Comparison of ENCODE assay signal across 26 mouse cellular contexts in genomic region chr3:95730431-95730830, GRCm38 (mm10). TPM values are rescaled to one million over a fixed set of nuclear protein-coding genes. Genes with fewer than 3 reads are reported as not detected.
DNase-seq lines count a peak whose midpoint lies in the region; ATAC-seq and TF ChIP-seq lines count a peak whose summit lies in the region.
"Had no signal": no experiment of that assay in that cellular context is flagged by ENCODE, and none has a peak within 500 bp of the region (broad histone marks: within the 10 kb centered on the region; RNA-seq: fewer than 3 reads in every experiment).

No protein-coding gene starts in this region.

- no peak overlapping the region for H3K9ac ChIP-seq in kidney, embryonic 15.5 days
- H3K9ac ChIP-seq in kidney, embryonic 14.5 days (ENCODE audit: low read depth, low read length): no peak overlapping the region
- H3K9ac ChIP-seq in liver, postnatal 0 days (replicated peaks): no peak overlapping the region
- H3K9ac ChIP-seq: forebrain, postnatal 0 days; heart, embryonic 13.5 days; limb, embryonic 13.5 days; stomach, embryonic 15.5 days had no signal

- H3K27me3 ChIP-seq in kidney, embryonic 15.5 days: no peaks in the 10 kb centered on the region
- no peaks in the 10 kb centered on the region for H3K27me3 ChIP-seq in kidney, embryonic 14.5 days (ENCODE audit: control insufficient read depth, insufficient read depth, low read length)
- H3K27me3 ChIP-seq in midbrain, embryonic 10.5 days (ENCODE audit: low read depth, poor library complexity, severe bottlenecking): no peaks in the 10 kb centered on the region
- H3K27me3 ChIP-seq in liver, postnatal 0 days (ENCODE audit: insufficient read depth, low read length): no peaks in the 10 kb centered on the region
- H3K27me3 ChIP-seq: heart, embryonic 13.5 days; limb, embryonic 13.5 days; stomach, embryonic 15.5 days had no signal

- H3K4me1 ChIP-seq in kidney, embryonic 15.5 days: peaks cover 18% of the 10 kb centered on the region
- peaks cover 7% of the 10 kb centered on the region; the same call in 1 of the 2 replicates for H3K4me1 ChIP-seq in kidney, embryonic 14.5 days (ENCODE audit: control insufficient read depth, insufficient read depth, low read length)
- peaks cover 10% of the 10 kb centered on the region for H3K4me1 ChIP-seq in midbrain, embryonic 10.5 days
- H3K4me1 ChIP-seq in liver, postnatal 0 days (ENCODE audit: insufficient read depth): peaks cover 17% of the 10 kb centered on the region
- H3K4me1 ChIP-seq: limb, embryonic 13.5 days had no signal

- DNase-seq in adrenal gland, adult 2 months: peak; percentile 75
- no peak for DNase-seq in adrenal gland, postnatal 25 days
- DNase-seq in adrenal gland, postnatal 36 days: peak; percentile 59 to 61
- DNase-seq in embryo, embryonic 9.5 days (ENCODE audit: extremely low spot score): peak; percentile 37
- DNase-seq in midbrain, embryonic 10.5 days (ENCODE audit: low spot score): no peak
- DNase-seq in liver, postnatal 0 days: no peak
- DNase-seq: cerebellum, adult 8-10 months; cerebellum, postnatal 25 days; forebrain, postnatal 0 days; heart, adult 2 months; heart, postnatal 10 days; kidney, adult 8-10 months; kidney, postnatal 14 days; midbrain, embryonic 14.5 days; right cerebral cortex, postnatal 25 days had no signal

- no peaks in the 10 kb centered on the region for H3K9me3 ChIP-seq in kidney, embryonic 15.5 days (replicated peaks)
- H3K9me3 ChIP-seq in kidney, embryonic 14.5 days (ENCODE audit: control insufficient read depth, low read length): no peaks in the 10 kb centered on the region
- no peaks in the 10 kb centered on the region for H3K9me3 ChIP-seq in midbrain, embryonic 10.5 days (replicated peaks)
- no peaks in the 10 kb centered on the region for H3K9me3 ChIP-seq in liver, postnatal 0 days (ENCODE audit: low read length)
- H3K9me3 ChIP-seq: G1E; heart, embryonic 13.5 days; hindbrain, embryonic 10.5 days; limb, embryonic 13.5 days; stomach, embryonic 15.5 days had no signal

- no peak overlapping the region for H3K4me3 ChIP-seq in kidney, embryonic 15.5 days (replicated peaks)
- H3K4me3 ChIP-seq in kidney, embryonic 14.5 days (ENCODE audit: low read length): no peak overlapping the region
- no peak overlapping the region for H3K4me3 ChIP-seq in midbrain, embryonic 10.5 days
- H3K4me3 ChIP-seq in liver, postnatal 0 days (ENCODE audit: low read depth, low read length): no peak overlapping the region
- H3K4me3 ChIP-seq: erythroblast, embryonic 14.5 days; heart, adult 2 months; heart, embryonic 13.5 days; hindbrain, embryonic 10.5 days; limb, embryonic 13.5 days; stomach, embryonic 15.5 days had no signal

- peaks cover 19% of the 10 kb centered on the region for H3K36me3 ChIP-seq in kidney, embryonic 15.5 days
- H3K36me3 ChIP-seq in kidney, embryonic 14.5 days (ENCODE audit: control insufficient read depth, insufficient read depth, low read length): peaks cover 14% of the 10 kb centered on the region
- H3K36me3 ChIP-seq in midbrain, embryonic 10.5 days: peaks cover 21% of the 10 kb centered on the region
- H3K36me3 ChIP-seq in liver, postnatal 0 days (replicated peaks; ENCODE audit: insufficient read depth, low read length): peaks cover 4% of the 10 kb centered on the region
- H3K36me3 ChIP-seq: stomach, embryonic 15.5 days had no signal

- no peak for TF ChIP-seq CTCF in liver, postnatal 0 days (IDR thresholded peaks at IDR 0.05; ENCODE audit: low read depth)

- no peak overlapping the region for H3K27ac ChIP-seq in kidney, embryonic 15.5 days
- H3K27ac ChIP-seq in kidney, embryonic 14.5 days (ENCODE audit: low read depth, low read length): no peak overlapping the region
- H3K27ac ChIP-seq in midbrain, embryonic 10.5 days (replicated peaks): no peak overlapping the region
- no peak overlapping the region for H3K27ac ChIP-seq in liver, postnatal 0 days (ENCODE audit: low read depth)
- H3K27ac ChIP-seq: heart, adult 2 months; heart, embryonic 13.5 days; hindbrain, embryonic 10.5 days; hindbrain, postnatal 0 days; limb, embryonic 13.5 days; stomach, embryonic 15.5 days had no signal

- no peak overlapping the region for H3K4me2 ChIP-seq in kidney, embryonic 15.5 days
- no peak overlapping the region for H3K4me2 ChIP-seq in kidney, embryonic 14.5 days (replicated peaks; ENCODE audit: low read depth, low read length)
- H3K4me2 ChIP-seq in liver, postnatal 0 days (ENCODE audit: low read depth, low read length): no peak overlapping the region
- H3K4me2 ChIP-seq: heart, embryonic 13.5 days; limb, embryonic 13.5 days; liver, embryonic 11.5 days; stomach, embryonic 15.5 days had no signal

- TF ChIP-seq EP300 in liver, postnatal 0 days (IDR thresholded peaks at IDR 0.05; ENCODE audit: low read depth): no peak

- WGBS in kidney, embryonic 15.5 days: 76% methylated on average over 7 of the region's 7 CpGs
- WGBS in kidney, embryonic 14.5 days: 68% methylated on average over 7 of the region's 7 CpGs
- WGBS in midbrain, embryonic 10.5 days: 90% methylated on average over 7 of the region's 7 CpGs
- 72% methylated on average over 7 of the region's 7 CpGs for WGBS in liver, postnatal 0 days (ENCODE audit: insufficient replicate concordance)

- ATAC-seq in kidney, embryonic 15.5 days (replicated peaks; ENCODE audit: low FRiP score): peak; percentile 49; the same call in 1 of the 2 replicates
- ATAC-seq in kidney, embryonic 14.5 days (ENCODE audit: low FRiP score, low TSS enrichment): no peak
- ATAC-seq in liver, postnatal 0 days: no peak
- ATAC-seq: forebrain, postnatal 0 days; hindbrain, postnatal 0 days; intestine, embryonic 16.5 days had no signal

RNA-seq across cellular contexts. Expression of gene Ecm1, which starts 8.9 kb away (rescaled TPM):
- total RNA-seq in adrenal gland, adult 2 months (2021): 100 to 1,000 TPM; 716 to 736 TPM
- polyA plus RNA-seq in adrenal gland, adult 2 months (2012; rRNA removed): 917 and 1,104 TPM in 2 replicates
- total RNA-seq in adrenal gland, postnatal 25 days (2021): 306 and 318 TPM in 2 replicates
- 177 and 231 TPM in 2 replicates for polyA plus RNA-seq in kidney, embryonic 15.5 days (2015; fragmentation: Nextera tagmentation; extraction: Ambion mirVana)
- 168 and 204 TPM in 2 replicates for polyA plus RNA-seq in kidney, embryonic 14.5 days (2014; fragmentation: Nextera tagmentation; extraction: Ambion mirVana)
- total RNA-seq in adrenal gland, postnatal 36 days (2021): 100 to 1,000 TPM; 428 to 676 TPM
- 18.1 and 19.5 TPM in 2 replicates for polyA plus RNA-seq in midbrain, embryonic 10.5 days (2016; fragmentation: Nextera tagmentation; extraction: Ambion mirVana)
- 81.2 and 90.1 TPM in 2 replicates for polyA plus RNA-seq in liver, postnatal 0 days (2015; fragmentation: Nextera tagmentation; extraction: Ambion mirVana)

RNA-seq across cellular contexts. Expression of gene Tars2, which starts 29.6 kb away (rescaled TPM):
- 10 to 100 TPM; 49.6 to 50.3 TPM for total RNA-seq in adrenal gland, adult 2 months (2021)
- 39.6 and 50.2 TPM in 2 replicates for polyA plus RNA-seq in adrenal gland, adult 2 months (2012; rRNA removed)
- total RNA-seq in adrenal gland, postnatal 25 days (2021): 54.5 and 58.8 TPM in 2 replicates
- 47.3 and 58.4 TPM in 2 replicates for polyA plus RNA-seq in kidney, embryonic 15.5 days (2015; fragmentation: Nextera tagmentation; extraction: Ambion mirVana)
- polyA plus RNA-seq in kidney, embryonic 14.5 days (2014; fragmentation: Nextera tagmentation; extraction: Ambion mirVana): 37.5 and 56.6 TPM in 2 replicates
- total RNA-seq in adrenal gland, postnatal 36 days (2021): 10 to 100 TPM; 49.3 to 54.1 TPM
- polyA plus RNA-seq in midbrain, embryonic 10.5 days (2016; fragmentation: Nextera tagmentation; extraction: Ambion mirVana): 54.1 and 64.4 TPM in 2 replicates
- 16.4 and 21.0 TPM in 2 replicates for polyA plus RNA-seq in liver, postnatal 0 days (2015; fragmentation: Nextera tagmentation; extraction: Ambion mirVana)

RNA-seq across cellular contexts. Expression of gene Adamtsl4, which starts 42.7 kb away (rescaled TPM):
- total RNA-seq in adrenal gland, adult 2 months (2021): 1 to 10 TPM; 6.0 to 8.8 TPM
- 11.0 and 17.4 TPM in 2 replicates for polyA plus RNA-seq in adrenal gland, adult 2 months (2012; rRNA removed)
- total RNA-seq in adrenal gland, postnatal 25 days (2021): 5.6 and 6.1 TPM in 2 replicates
- 4.0 and 6.3 TPM in 2 replicates for polyA plus RNA-seq in kidney, embryonic 15.5 days (2015; fragmentation: Nextera tagmentation; extraction: Ambion mirVana)
- 2.0 and 3.7 TPM in 2 replicates for polyA plus RNA-seq in kidney, embryonic 14.5 days (2014; fragmentation: Nextera tagmentation; extraction: Ambion mirVana)
- 10 to 100 TPM in 1 of 2 experiments, 1 to 10 TPM in 1; 6.5 to 11.1 TPM for total RNA-seq in adrenal gland, postnatal 36 days (2021)
- polyA plus RNA-seq in midbrain, embryonic 10.5 days (2016; fragmentation: Nextera tagmentation; extraction: Ambion mirVana): 0.78 and 1.4 TPM in 2 replicates
- polyA plus RNA-seq in liver, postnatal 0 days (2015; fragmentation: Nextera tagmentation; extraction: Ambion mirVana): 2.5 and 2.6 TPM in 2 replicates
- polyA plus RNA-seq: G1E had no signal

Comparison
In these comparisons a context has a peak if more than half of its experiments do, and no peak if none do; other contexts are left out.
1. DNase-seq: peak in adrenal gland, adult 2 months (single experiment), adrenal gland, postnatal 36 days (2 of 2) and embryo, embryonic 9.5 days (single experiment); none in adrenal gland, postnatal 25 days (single experiment), midbrain, embryonic 10.5 days (single experiment) and liver, postnatal 0 days (single experiment).